In genomic region chr3:138053969-138054368, GRCm38 (mm10) we compare ENCODE assay signal across 12 mouse cellular contexts. TPM values are rescaled to one million over a fixed set of nuclear protein-coding genes. Genes with fewer than 3 reads are reported as not detected.
DNase-seq lines count a peak whose midpoint lies in the region; ATAC-seq lines count a peak whose summit lies in the region.
"Had no signal": no experiment of that assay in that cellular context is flagged by ENCODE, and none has a peak within 500 bp of the region (broad histone marks: within the 10 kb centered on the region; RNA-seq: fewer than 3 reads in every experiment).

No protein-coding gene starts in this region.

- H3K4me2 ChIP-seq in embryonic facial prominence, embryonic 12.5 days (replicated peaks), result no peak overlapping the region
- H3K4me2 ChIP-seq in heart, embryonic 16.5 days (ENCODE audit: low read depth, low read length), result peak overlapping the region; percentile 50
- H3K4me2 ChIP-seq: hindbrain, embryonic 12.5 days; limb, embryonic 12.5 days; neural tube, embryonic 12.5 days had no signal

- H3K36me3 ChIP-seq in embryonic facial prominence, embryonic 12.5 days, result no peaks in the 10 kb centered on the region
- H3K36me3 ChIP-seq in heart, embryonic 16.5 days (ENCODE audit: control insufficient read depth, insufficient read depth), result no peaks in the 10 kb centered on the region
- H3K36me3 ChIP-seq: hindbrain, embryonic 12.5 days; limb, embryonic 12.5 days; neural tube, embryonic 12.5 days had no signal

- peaks cover 8% of the 10 kb centered on the region; the same call in 1 of the 2 replicates for H3K4me1 ChIP-seq in embryonic facial prominence, embryonic 12.5 days
- H3K4me1 ChIP-seq in heart, embryonic 16.5 days (ENCODE audit: control insufficient read depth, insufficient read depth, low read length), result peaks cover 19% of the 10 kb centered on the region
- H3K4me1 ChIP-seq: hindbrain, embryonic 12.5 days; neural tube, embryonic 12.5 days had no signal

- H3K4me3 ChIP-seq in embryonic facial prominence, embryonic 12.5 days, result no peak overlapping the region
- peak overlapping the region; percentile 29 for H3K4me3 ChIP-seq in heart, embryonic 16.5 days (ENCODE audit: low read length)
- H3K4me3 ChIP-seq: hindbrain, embryonic 12.5 days; limb, embryonic 12.5 days; neural tube, embryonic 12.5 days had no signal

- peak; percentile 95 for DNase-seq in heart, adult 11 months
- DNase-seq in heart, postnatal 25 days (ENCODE audit: low spot score), result no peak
- peak; percentile 43 for DNase-seq in 416B (ENCODE audit: low read depth)
- no peak for DNase-seq in spleen, postnatal 36 days (ENCODE audit: low spot score in 2 of 2)
- no peak for DNase-seq in embryo, embryonic 11 days
- DNase-seq in right cerebral cortex, postnatal 36 days (ENCODE audit: low spot score in 2 of 2), result no peak

- H3K9ac ChIP-seq in embryonic facial prominence, embryonic 12.5 days, result no peak overlapping the region
- H3K9ac ChIP-seq in heart, embryonic 16.5 days (ENCODE audit: low read length), result peak overlapping the region; percentile 69
- H3K9ac ChIP-seq: hindbrain, embryonic 12.5 days; limb, embryonic 12.5 days; neural tube, embryonic 12.5 days had no signal

- 26% methylated on average over 4 of the region's 4 CpGs for WGBS in embryonic facial prominence, embryonic 12.5 days
- 10% methylated on average over 4 of the region's 4 CpGs for WGBS in heart, embryonic 16.5 days

- no peaks in the 10 kb centered on the region for H3K27me3 ChIP-seq in embryonic facial prominence, embryonic 12.5 days
- H3K27me3 ChIP-seq in heart, embryonic 16.5 days (ENCODE audit: control insufficient read depth, insufficient read depth, low read length), result no peaks in the 10 kb centered on the region
- H3K27me3 ChIP-seq: hindbrain, embryonic 12.5 days; limb, embryonic 12.5 days; neural tube, embryonic 12.5 days had no signal

- ATAC-seq in embryonic facial prominence, embryonic 12.5 days (ENCODE audit: insufficient number of reproducible peaks, insufficient read depth, low FRiP score, low TSS enrichment), result no peak
- peak; percentile 96 for ATAC-seq in heart, embryonic 16.5 days (replicated peaks; ENCODE audit: extremely low read depth, insufficient read depth, low FRiP score)

- intact Hi-C loops in heart, postnatal 25 days (cut with DNase I), result no loop called here

- no peaks in the 10 kb centered on the region for H3K9me3 ChIP-seq in embryonic facial prominence, embryonic 12.5 days
- no peaks in the 10 kb centered on the region for H3K9me3 ChIP-seq in heart, embryonic 16.5 days (replicated peaks; ENCODE audit: control insufficient read depth, low read length)
- H3K9me3 ChIP-seq: hindbrain, embryonic 12.5 days; limb, embryonic 12.5 days; neural tube, embryonic 12.5 days had no signal

- 0 out of 2 replicates have a peak overlapping the region, but pooled peaks have one; percentile 8 for H3K27ac ChIP-seq in embryonic facial prominence, embryonic 12.5 days
- peak overlapping the region; percentile 99 for H3K27ac ChIP-seq in heart, embryonic 16.5 days (ENCODE audit: low read length)
- H3K27ac ChIP-seq: hindbrain, embryonic 12.5 days; limb, embryonic 12.5 days; neural tube, embryonic 12.5 days had no signal

RNA-seq across cellular contexts. Expression of gene 1110002E22Rik, which starts 10.9 kb away (rescaled TPM):
- total RNA-seq in heart, postnatal 25 days (2021), result 10 to 100 TPM; 62.6 to 64.4 TPM
- 0.27 and 0.47 TPM in 2 replicates for polyA plus RNA-seq in embryonic facial prominence, embryonic 12.5 days (2016; fragmentation: Nextera tagmentation; extraction: Ambion mirVana)
- polyA plus RNA-seq in heart, embryonic 16.5 days (2015; fragmentation: Nextera tagmentation; extraction: Ambion mirVana), result 18.7 and 19.1 TPM in 2 replicates

RNA-seq across cellular contexts. Expression of gene Gm5105, which starts 13.2 kb away (rescaled TPM):
- total RNA-seq in heart, postnatal 25 days (2021), result 1 to 10 TPM; 1.3 to 1.8 TPM
- polyA plus RNA-seq in embryonic facial prominence, embryonic 12.5 days (2016; fragmentation: Nextera tagmentation; extraction: Ambion mirVana), result not detected in 2 replicates
- 0.36 and 0.45 TPM in 2 replicates for polyA plus RNA-seq in heart, embryonic 16.5 days (2015; fragmentation: Nextera tagmentation; extraction: Ambion mirVana)
- total RNA-seq: ES-E14 had no signal
- polyA plus RNA-seq: hindbrain, embryonic 12.5 days; neural tube, embryonic 12.5 days had no signal

Comparison
In these comparisons a context has a peak if more than half of its experiments do, and no peak if none do; other contexts are left out.
1. DNase-seq: peak in heart, adult 11 months (single experiment) and 416B (single experiment); none in heart, postnatal 25 days (single experiment), spleen, postnatal 36 days (0 of 2), embryo, embryonic 11 days (single experiment) and right cerebral cortex, postnatal 36 days (0 of 2).
2. RNA of gene 1110002E22Rik, which starts 10.9 kb away (polyA plus RNA-seq): 18.7 to 19.1 TPM in heart, embryonic 16.5 days; 0.27 to 0.47 TPM in embryonic facial prominence, embryonic 12.5 days; every median in the first group is over 10 times any median in the second.